Mouse (Mus musculus): ENCODE measurements around the gene Slc25a15.

GRCm38 (mm10) chr8:22335426-22335825, 63.0 kb downstream of the Slc25a15 start:
- no peak for TF ChIP-seq CTCF (IDR thresholded peaks at IDR 0.05; ENCODE audit: control insufficient read depth, insufficient read depth, low read length)
- TF ChIP-seq POLR2A (IDR thresholded peaks at IDR 0.05; ENCODE audit: borderline replicate concordance, control insufficient read depth, low read depth, low read length) = no peak

Data from bone marrow, adult 2 months (tissue).